Mouse (Mus musculus) E14TG2a.4 (cell line): ENCODE measurements around the gene Aff1.

Source experiments
- CTCF ChIP-seq: conservative IDR thresholded peaks from 2 replicates; pipeline ENCODE4 v1.5.1; 2014; ENCODE audit warnings: low read length
- NANOG ChIP-seq: IDR thresholded peaks from 2 replicates; pipeline ENCODE4 v1.6.1; 2014; ENCODE audit warnings: borderline replicate concordance, low read length, mixed read lengths
- POU5F1 ChIP-seq: IDR thresholded peaks from 2 replicates; pipeline ENCODE4 v1.6.1; 2014; ENCODE audit warnings: low read length, borderline replicate concordance

GRCm38 (mm10) chr5:103705331-103705730 lies 13.2 kb downstream of the Aff1 start:
- TF ChIP-seq CTCF, result no peak
- no peak for TF ChIP-seq POU5F1
- TF ChIP-seq NANOG, result no peak
